Mouse (Mus musculus) Muller cell, postnatal 12 days (primary cell): Measurements from ENCODE around the gene Tfap2a.

Source experiments
- DNase-seq: peaks from one replicate; pipeline ENCODE4 v3.0.0-alpha.2; 2015; ENCODE audit errors: inconsistent ontology term

The Tfap2a gene

DNA sequence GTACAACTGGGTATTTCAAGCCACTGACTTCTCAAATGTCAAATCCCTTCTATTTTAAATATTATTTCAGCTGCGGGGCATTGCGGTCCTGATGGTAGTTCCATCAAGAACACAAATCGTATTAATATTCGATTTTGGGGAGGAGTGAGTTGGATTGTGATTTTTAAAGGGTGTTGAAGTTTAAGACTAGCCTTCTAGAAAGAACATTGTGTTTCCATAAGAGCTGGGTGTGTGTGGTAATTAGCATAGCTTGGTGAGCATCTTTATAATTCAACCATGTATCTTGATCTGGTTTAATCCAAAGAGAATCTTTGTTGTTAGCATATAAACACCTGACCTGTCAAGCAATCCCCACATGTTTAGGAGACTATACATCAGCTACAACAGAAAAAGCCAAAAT lies 24.9 kb downstream of the Tfap2a start:
- DNase-seq, result no peak

- no peak for DNase-seq
Measured at GRCm38 (mm10) chr13:40712526-40712832, 25.7 kb downstream of the Tfap2a start.

GRCm38 (mm10) chr13:40711661-40712525 lies 26.3 kb downstream of the Tfap2a start:
- peak; percentile 41 for DNase-seq

DNA sequence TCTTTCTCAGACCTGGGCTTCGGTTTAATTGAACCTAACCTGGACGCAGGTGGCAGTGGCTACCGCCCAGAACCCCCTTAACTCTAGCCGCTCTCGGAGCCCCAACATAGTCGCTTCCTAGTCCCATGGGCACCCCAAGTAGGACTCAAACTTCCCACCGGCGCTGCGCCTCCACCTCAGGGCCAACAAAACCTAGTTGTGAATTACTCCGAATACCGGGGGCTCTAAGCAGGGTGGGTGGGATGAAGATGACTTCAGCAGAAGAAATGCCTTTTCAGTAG lies 28.2 kb downstream of the Tfap2a start:
- DNase-seq, result no peak

GRCm38 (mm10) chr13:40709321-40710061 lies 28.7 kb downstream of the Tfap2a start:
- DNase-seq, result no peak

GRCm38 (mm10) chr13:40708913-40709312 lies 29.3 kb downstream of the Tfap2a start:
- DNase-seq, result peak; percentile 47

DNA sequence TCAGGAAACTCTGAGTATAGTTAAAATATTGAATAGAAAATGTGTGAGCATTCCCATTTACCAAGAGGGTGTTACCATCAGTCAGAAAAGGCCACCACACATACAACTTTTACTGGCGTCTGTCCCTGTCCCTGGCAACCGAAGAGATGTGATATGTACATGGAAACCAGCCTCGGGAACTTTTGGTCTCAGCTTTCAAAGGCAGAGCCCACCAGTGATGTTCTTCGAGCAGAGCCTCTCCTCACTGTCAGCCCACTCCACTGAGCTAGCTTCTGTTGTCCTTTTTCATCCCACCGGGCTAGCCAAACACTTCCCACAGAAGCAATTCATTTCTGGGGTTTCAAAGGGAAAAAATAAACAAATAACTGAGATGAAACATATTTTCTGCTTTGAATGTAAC lies 29.9 kb downstream of the Tfap2a start:
- no peak for DNase-seq

DNA sequence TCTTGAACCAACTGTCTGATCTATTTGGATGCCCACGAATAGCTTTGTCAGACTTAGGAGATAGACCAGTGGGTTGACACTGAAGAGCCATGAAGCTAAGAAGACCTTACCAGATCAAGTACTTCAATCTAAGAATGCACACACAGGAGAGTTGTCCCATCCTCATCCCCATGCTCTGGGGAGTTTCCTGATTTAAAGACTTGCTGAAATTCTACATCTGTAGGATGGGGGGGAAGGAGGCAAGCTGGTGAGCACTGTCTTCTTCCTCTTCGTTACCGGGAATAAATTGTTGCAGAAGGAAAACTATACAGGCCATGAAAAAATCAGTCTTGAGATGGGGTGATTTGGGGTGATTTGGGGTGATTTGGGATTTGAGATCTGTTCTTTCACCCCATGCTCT lies 30.5 kb downstream of the Tfap2a start:
- DNase-seq, result no peak

- DNase-seq, result no peak
Measured at GRCm38 (mm10) chr13:40706612-40707011, 31.6 kb downstream of the Tfap2a start.

- DNase-seq, result no peak
Measured at GRCm38 (mm10) chr13:40705821-40706425, 32.3 kb downstream of the Tfap2a start.

DNA sequence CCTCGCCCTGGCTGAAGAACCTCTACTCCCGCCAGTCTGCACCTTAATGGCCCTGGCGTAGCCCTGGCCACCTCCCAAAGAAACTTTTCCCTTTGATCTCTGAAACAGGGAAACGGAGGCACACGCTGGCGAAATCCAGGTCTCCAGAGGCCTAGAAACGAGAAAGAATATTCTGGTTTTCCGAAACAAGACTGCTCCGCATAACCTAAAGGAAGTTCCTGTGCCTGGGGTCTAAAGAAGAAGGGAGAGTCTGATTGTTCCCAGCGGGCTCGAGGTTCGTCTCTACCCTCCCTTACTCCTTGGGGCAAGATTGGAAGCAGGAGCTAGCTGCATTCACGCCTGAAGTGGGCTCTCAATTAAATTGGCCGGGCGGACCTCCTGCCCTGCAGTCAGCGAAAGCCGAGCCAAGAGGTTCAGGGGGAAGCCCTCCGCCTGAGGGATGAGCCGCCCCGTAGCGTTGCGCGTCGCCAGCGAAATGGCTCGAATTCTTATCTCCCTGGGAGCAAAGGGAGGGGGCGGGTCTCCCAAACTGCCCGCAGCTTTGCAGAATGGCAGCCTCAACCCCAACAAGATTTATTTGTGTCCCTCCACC lies 33.2 kb downstream of the Tfap2a start:
- peak; percentile 57 for DNase-seq

DNA sequence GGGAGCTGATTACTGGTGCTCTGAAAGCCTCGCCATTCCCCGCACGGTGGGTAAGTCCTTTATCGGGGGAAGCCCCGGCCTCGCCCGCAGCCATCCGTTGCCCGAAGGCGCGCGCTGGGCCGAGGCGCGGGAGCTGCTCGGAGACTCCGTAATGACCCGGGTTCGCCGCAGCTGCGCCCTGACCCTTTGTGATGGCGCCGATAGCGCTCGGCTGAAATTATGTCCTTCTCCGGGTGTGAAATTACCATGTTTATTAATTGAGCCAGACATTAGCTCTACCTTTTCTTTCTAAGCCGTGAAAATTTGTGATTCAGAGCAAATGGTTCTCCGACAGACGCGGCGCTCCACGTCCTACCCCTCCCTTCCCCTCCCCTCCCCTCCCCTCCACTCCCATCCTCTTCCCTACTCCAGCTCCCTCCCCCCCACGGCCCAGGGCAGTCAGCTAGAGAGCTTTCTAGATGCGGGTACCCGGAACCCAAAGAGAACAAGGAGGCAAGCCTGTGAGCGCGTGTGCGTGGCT lies 34.1 kb downstream of the Tfap2a start:
- peak; percentile 46 for DNase-seq

GRCm38 (mm10) chr13:40703123-40703797 lies 34.9 kb downstream of the Tfap2a start:
- DNase-seq, result no peak

DNA sequence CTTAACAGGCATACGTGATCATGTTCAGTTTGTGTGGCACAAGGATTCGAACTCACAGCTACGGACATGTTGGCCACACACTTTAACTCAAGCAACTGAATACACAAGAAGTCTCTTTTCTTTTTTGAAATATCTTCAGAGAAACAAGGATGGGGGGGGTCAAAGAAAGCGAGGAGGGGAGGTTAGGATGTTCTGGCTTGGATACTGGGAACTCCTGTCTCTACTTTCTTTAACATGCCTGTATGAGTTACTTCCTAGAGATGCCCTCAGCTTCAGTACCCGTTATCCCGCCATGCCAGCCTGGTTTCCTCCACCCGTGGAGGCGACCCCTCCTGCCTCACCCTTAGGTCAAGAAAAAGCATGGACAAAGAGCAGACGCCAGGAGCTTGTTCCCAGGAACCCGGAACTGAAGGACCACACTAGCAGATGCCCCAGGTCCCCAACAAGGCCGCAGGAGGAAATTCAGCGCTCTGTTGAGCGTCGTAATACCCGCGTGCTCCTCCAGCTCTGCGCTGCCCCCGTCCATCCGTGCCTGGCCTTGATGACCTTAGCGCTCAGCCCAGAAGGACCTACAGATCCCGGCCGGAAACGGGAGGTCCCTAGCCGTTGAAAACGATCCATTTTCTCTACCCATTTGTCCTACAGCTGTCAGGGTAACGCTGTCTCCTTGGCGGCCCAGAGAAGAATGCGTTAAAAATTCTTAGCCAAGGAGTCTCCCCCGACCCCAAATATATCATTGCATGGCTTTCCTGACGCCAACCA lies 35.6 kb downstream of the Tfap2a start:
- DNase-seq, result no peak

DNA sequence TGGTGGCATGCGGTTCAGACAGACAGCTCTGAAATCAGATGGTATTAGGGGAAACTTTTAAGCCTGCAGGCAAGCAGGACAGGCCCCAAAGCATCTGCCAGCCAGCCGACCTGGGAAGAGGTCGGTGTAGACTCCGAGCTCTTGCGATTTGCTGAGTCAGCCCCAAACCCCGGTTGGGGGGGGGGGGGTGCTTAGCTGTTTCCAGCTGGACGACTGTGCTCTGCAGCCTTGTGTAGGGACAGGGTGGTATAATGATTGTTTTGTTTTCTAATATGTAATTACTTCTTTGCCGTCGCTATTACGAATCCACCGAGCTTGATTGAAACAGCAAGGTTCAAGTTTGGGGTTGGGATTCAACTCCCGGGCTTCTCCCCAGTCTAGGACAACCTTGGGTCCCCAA lies 36.5 kb downstream of the Tfap2a start:
- no peak for DNase-seq

- DNase-seq, result no peak
Measured at GRCm38 (mm10) chr13:40685790-40686189, 52.4 kb downstream of the Tfap2a start.

GRCm38 (mm10) chr13:40676730-40677129 lies 61.4 kb downstream of the Tfap2a start:
- DNase-seq, result no peak
